Mouse (Mus musculus) ES-E14 (cell line): ENCODE data around the gene Zfp36l2.

Source experiments
- CHD2 ChIP-seq: IDR thresholded peaks from 2 replicates; pipeline ENCODE4 v1.6.1; 2014; ENCODE audit warnings: mild to moderate bottlenecking, low read depth, low read length, inconsistent platforms
- HCFC1 ChIP-seq: IDR thresholded peaks from 2 replicates; pipeline ENCODE4 v1.6.1; 2012; ENCODE audit warnings: low read length, inconsistent platforms, borderline replicate concordance; ENCODE audit not compliant: insufficient read depth
- MAFK ChIP-seq: IDR thresholded peaks from 2 replicates; pipeline ENCODE4 v1.6.1; 2014; ENCODE audit warnings: mild to moderate bottlenecking, low read depth, low read length, inconsistent platforms; ENCODE audit not compliant: insufficient read depth
- ZC3H11A ChIP-seq: IDR thresholded peaks from 2 replicates; pipeline ENCODE4 v1.6.1; 2012; ENCODE audit warnings: low read depth, mild to moderate bottlenecking, inconsistent platforms, low read length, borderline replicate concordance
- ZNF384 ChIP-seq: IDR thresholded peaks from 2 replicates; pipeline ENCODE4 v1.6.1; 2012; ENCODE audit warnings: low read depth, low read length, inconsistent platforms

DNA sequence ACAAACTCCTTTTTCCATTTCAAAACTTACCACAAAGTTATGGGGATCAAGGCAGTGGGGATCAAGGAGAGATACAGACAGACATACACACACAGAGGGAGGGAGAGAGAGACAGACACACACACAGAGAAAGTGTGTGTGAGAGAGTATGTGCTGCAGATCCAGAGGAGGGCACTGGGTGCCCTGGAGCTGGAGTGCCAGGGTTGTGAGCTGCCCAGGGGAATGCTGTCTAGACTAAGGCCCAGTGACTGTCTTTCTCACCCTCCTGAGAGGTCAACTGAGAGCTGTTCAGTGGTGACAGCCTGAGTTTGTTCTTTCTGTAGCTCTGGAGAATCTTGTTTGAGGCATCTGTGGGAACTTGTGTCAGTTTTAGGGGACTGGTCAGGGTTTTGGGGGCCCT, 8.6 kb upstream of the Zfp36l2 start:
- TF ChIP-seq ZNF384 (no peak), ZC3H11A (no peak), HCFC1 (no peak), MAFK (no peak), CHD2 (no peak)
